Mouse (Mus musculus) thymus, postnatal 36 days (tissue): ENCODE measurements around the gene Tapt1.
"Not testable (repeated sequence)": the region's sequence is repeated elsewhere in the genome, so short reads cannot be mapped to it uniquely, and the experiment has no call there.

Source experiments
- DNase-seq, 2 experiments: peaks; one replicate each; pipeline ENCODE4 v3.0.0; 2022; ENCODE audit warnings: mixed read lengths in 2 of 2

The Tapt1 gene

DNA sequence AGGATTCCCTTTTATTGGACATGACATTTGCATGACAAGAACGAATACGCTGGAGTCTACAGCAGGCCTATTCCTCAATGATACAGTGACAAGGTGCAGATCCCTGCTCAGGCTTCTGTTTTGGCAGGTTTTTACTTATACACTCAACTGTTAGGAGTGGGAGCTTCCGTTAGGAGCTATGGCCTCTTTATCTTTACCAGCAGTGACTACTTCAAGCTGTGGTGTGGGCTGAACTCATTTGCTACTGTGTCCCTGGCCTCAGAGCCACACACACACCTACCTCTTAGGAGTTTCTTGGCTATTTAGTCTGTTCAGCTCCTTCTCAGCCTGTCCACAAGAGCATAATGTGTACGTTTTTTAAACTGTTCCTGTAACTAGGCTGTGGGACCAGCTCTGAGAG is 30.3 kb downstream of the Tapt1 start:
- no peak for DNase-seq

DNA sequence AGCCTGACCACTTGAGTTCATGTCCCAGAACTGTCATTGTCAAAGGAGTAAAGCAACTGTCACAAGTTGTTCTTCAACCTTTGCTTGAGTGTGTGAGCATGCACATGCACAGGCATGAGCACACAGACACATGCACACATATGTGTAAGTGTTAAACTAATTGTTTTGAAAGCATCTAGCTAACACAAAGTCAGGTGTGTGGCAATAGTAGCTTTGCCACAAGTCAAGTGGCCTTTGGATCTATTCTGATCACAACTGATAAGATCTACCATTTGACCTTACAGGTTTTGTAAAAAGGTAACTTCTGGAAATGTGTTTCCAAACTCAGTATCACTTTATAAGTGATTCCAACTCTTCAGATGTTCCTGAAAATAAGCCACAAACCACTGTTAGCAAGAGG is 39.1 kb downstream of the Tapt1 start:
- no peak for DNase-seq

DNA sequence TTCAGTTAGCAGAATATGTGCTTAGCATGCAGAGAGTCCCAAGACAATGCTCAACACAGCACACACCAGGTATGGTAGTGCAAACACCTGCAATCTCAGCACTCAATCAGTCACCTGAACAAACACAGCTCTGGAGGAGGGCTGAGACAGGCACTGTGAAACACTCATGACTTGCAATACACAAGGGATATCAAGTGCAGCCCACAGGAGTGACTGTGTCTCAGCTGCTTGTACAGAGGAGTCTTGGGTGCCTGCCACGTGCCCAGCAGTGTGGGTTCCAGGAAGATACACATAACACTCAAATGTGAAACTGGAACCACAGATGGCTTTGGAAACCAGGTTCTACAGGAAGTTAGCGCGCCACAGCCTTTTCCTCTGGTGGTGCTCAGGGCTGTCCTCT is 44.8 kb downstream of the Tapt1 start:
- DNase-seq: peak; percentile 35 to 53

DNA sequence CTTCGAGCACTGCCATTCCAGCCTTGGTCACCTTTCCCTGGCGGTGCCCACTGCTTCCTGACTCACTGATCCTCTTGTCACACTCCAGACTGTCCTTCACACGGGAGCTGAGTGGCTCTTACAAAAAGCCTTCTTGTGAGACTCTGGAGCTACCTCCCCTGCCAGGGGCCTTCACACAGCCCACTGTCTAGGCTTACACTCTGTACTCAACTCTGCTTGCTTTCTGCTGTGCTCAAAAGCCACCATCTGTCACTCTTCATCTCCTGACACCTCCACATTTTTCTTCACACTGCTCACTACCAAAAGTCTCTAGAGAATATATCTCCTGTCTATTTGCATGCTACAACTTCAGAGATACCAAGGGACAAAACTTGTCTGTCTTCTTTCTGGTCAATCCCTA is 46.0 kb downstream of the Tapt1 start:
- DNase-seq: no peak

DNA sequence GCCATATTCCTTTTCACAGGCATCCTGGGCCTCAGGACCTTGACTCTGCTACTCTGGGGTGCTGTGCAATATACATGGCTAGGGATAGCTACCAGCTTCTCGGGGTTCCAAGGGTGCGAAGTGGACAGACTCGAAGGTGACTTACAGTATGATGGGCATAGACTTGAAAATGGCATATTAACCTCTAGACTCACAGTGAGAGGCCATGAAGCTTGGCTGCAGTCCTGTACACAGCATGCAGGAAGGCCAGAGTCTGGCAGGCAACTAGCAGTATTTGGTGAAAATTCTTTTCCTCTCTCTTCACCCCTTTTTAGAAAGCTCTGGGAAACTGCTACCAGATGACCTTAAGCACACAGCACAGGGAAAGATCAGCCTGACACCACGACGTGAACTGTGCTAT is 52.4 kb downstream of the Tapt1 start:
- DNase-seq: no peak

DNA sequence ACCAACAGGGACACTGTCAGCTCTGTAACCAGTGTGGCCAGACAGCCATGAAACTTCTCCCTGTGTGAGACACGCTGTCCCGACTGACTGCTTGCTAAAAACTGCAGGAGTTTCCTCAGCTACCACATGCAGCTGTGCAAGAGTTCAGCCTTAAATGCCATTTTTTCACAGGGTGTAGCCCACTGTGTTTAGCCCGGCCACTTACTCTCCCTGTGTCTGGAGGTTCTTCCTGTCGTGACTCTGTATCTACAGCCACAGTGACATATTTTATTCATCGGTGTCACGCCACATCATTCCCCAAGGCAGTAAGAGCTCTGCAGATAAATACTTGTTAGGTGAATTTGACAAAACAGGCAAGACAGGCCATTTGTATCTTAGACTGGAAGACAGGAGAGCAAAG is 59.6 kb downstream of the Tapt1 start:
- DNase-seq: no peak

DNA sequence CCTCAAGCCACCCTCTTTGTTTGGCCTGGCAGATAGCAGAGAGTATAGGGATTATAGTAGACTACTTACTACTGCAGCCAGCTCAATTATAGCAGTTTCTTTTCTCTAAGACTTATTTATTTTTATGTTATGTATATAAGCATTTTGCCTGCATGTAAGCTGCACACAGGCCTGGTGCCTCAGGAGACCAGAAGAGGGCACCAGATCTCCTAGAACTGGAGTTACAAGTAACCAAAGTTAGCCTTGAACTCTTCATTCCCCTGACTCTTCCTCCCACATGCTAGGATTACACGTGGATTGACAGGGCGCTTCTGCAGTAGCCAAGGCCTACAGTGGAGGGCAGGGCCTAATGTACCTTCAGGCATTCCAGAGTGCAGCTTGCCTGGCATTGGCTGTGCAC is 60.6 kb downstream of the Tapt1 start:
- DNase-seq: peak; percentile 53 to 60

DNA sequence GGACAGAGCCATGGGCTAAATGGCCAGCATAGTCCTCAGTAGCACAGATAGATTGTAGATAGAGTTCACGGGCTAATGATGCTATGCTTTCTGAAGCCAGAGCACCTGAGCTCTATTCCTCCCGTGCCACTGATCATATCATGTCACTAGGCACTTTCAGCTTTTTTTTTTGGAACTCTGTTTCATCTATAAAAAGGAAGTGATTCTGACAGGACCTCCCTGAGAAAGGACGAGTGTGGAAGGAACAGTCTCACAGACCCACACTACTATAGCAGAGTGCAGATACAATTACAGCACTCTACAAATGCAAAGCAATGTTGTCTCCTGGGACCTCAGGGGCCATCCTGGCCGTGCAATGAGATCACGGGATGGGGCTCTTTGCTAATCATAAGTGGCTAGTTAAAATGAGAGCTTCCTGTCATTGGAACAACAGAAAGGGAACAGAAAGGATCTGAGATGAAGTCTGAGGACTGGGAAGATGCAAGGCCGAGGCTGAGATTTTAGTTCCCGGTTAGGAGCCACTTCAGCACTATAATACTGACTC is 62.1 kb downstream of the Tapt1 start:
- DNase-seq: no peak

DNA sequence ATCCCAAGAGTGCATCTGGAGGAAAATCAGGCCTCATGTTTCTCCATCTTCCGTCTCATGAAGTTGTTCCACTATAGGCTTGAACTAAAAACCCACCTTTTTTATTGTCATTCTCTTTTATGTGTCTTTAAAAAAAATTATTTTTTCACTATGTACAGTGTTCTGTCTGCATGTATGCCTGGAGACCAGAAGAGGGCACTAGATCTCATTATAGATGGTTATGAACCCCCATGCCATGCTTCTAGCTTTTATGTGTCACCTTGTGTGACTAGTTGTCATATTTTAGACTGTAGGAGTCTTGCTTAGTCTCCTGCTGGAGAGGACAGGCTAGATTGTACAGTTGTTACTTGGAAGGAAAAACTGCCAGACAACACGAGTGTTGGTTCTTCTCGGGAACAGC is 63.1 kb downstream of the Tapt1 start:
- no peak for DNase-seq

DNA sequence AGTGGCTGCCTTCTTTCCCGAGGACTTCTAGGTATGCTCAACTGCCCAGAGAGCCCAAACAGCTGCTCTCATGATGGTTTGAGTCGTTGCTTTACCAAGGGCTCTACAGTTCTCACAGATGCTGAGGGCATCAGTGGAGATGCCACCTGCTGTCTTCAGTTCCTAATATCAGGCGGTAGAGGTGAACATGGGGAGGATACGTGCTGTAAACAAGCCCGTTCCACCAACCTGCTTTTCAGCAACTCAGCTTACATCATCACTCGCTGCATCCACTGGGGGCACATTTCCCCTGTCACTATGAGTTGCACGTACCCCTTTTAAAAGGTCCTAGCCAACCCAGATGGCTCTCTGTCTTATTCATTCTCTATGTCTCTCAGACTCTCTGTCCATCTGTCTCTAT is 63.6 kb downstream of the Tapt1 start:
- no peak for DNase-seq

DNA sequence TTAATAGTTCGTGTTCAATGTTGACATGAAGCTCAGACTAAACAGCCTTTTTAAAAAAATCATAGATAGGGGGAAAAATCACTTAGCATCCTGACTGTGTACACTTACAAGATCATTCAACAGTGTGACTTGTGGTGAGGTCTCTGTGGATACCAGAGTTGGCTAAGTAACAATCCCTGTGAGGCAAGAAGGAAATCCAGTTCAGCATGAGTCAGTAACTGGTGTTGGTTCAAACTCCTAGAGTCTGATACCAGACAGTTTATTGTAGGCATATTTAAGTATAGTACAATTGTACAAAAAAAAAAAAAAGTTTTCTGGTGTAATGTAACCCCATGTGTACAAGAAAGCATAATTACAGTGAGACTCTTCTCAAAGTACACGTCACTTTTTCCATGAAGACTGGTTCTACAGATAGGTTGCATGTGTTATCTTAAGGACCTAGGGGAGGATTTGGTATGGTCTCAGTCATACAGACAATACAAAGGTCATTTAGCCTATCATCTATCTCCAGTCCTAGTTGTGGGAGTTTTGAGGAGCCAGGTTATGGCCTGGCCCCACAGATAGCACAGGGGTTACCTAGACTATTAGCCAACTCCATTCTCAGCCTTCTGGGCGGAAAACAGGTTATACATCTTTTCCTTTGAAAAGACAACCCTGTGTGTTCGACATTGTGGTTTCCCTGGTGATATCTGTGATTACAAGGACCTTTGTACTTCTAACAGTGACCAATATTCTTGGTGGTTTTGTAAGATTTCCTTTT is 66.6 kb downstream of the Tapt1 start:
- no peak for DNase-seq

DNA sequence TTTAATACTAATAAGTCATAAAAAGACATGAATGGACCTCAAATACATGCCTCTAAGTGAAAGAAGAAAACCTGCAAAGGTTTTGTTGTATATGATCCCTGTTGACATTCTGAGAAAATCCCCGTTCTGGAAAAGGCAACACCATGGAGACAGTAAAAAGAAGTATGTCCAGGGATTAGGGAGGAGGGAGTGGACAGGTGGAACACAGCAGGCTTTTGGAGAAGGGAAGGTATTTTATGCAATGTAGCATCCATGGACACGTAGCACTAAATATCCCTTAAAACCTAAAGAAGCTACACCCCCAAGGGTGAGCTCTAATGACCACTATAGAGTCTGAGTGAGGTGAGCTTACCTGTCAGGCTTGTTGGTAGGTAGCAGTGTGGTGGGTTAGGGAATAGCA is 67.2 kb downstream of the Tapt1 start:
- no peak for DNase-seq

DNA sequence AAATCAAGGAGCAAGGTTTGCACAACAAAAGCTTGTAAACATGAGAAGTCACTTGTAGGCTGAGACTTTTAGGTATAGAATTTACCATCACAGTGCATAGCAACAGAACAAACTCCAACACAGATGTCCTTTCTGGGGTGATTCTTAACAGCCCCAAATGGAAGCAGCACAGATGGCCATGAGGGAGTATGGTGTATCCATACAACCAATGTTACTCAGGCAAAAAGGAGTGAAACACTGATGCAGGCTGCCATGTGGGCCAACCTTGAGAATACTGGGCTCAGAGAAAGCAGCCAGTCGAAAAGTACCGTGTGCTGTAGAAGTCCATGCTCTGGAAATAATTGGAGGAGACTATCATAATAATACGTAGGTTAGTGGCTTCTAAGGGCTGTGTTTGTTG is 68.0 kb downstream of the Tapt1 start:
- no peak for DNase-seq

DNA sequence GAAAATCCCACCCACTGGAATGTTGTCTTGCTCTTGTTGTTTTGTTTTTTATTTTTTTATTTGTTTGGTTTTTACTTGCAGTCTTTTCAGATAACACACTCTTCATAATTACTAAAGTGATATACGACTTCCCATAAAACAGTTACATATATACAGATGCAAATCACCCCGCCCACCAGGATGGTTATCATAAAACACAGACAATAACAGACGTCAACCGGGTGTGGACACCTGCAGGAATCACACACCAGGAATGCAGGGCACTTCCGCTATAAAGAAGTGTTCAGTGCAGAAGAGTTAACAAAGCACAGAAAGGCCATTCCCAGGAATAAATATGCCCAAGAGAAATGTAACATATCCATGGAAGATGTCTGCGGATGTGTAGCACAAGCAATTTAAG is 68.7 kb downstream of the Tapt1 start:
- no peak for DNase-seq

DNA sequence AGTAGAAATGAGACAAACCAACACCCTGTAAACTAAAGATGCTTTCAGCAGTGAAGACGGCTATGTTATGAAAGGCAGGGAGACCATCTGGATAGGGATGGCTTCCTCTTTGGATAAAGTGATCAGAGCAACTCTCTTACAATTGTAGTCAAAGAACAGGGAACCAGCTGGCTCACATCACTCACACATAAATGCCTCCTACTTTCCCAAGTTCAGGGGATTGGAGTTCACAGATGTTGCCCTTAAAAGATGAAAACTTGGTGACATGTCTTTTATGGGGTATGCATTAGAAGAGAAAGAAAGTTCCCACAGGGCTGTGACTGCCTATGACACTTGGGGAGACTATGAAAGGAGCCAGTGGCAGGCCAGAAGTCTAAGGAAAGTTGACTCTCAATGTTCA is 73.4 kb downstream of the Tapt1 start:
- no peak for DNase-seq

DNA sequence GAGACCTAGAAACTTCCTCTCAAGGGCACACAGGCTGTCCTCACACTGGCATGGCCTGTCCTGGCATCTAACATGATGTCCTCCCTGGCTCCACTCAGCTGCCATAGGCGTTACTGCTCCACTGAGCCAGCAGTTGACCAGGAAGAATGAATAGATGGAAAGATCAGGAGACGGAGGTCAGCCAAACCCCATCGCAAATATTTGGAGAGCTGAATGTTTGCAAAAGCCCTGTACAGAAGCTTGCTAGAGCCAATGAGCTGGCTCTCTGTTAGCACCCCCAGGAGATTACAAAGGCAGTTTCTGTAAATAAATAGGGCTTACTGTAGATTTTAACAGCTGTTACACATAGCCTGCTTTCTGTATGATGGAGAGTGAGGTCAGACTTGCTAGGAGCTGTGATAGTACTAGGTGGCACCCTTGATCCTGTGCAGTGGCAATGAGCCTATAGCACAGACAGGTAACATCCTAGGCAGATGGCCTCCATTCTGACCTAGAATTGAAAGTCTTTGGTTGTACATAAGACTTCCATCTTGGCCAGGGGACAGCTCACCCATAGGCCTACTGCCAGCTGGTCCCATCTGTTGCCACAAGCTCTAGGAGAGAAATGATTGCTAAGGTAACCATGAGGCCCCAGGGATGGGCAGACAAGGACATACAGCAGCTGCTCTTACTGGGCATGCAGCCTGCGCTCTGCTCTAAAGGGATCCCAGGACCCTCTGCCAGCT is 74.9 kb downstream of the Tapt1 start:
- no peak for DNase-seq

DNA sequence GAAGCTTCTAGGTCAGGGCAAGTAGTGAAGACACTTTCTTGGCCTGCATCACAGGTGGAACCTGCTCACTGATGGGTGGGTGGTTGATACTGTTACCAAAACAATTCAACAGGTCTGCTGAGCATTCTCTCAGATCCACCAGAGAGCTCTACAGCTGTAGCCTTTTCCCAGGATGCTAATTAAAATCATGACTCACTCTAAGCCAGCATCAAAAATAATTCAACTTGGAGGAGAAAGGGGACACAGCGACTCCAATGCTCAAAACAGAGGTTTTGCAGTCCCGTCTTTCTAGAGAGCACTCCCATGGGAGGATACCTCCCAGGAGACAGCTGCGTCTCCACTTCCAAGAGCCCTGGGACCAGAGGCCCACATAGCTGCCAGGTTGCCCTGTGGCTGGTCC is 78.7 kb downstream of the Tapt1 start:
- DNase-seq: no peak

DNA sequence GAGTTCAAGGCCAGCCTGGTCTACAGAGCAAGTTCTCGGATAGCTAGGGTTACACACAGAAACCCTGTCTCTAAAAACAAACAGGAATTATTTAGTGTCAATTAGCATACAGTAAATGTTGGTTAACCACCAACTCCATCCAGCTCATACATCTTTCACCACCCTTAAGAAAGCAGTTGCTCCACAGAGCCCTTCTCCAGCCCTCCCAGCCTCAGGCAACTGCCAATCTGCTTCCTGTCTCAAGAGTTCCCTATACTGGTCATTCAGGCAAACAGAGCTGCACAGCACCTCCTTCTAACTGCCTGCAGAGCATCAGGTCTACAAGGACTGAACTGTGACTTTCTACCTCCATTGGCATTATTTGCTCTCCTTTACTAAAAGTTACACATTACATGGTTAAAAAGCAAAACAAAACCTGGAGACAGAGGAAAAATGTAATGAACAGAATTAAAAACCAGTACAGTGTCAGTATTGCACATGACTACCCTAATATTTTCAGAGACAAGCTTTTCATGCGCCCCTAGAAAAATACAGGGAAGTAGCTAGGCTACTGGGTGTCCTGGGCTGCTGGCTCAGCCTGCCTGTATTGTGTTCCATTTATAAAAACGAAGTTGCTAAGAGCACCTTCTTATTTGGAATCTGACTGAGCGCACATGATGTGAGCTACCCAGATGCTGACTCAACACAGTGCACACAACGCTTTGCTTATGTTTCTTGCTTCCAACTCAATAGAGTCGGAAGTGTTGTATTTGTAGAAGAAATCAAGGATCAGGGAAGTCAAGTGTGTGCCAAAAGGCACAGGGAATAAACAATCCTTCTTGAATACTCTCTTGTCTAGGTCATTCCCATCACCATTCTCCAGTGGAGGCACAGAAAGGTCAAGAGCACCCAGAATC is 79.7 kb downstream of the Tapt1 start:
- no peak for DNase-seq

DNA sequence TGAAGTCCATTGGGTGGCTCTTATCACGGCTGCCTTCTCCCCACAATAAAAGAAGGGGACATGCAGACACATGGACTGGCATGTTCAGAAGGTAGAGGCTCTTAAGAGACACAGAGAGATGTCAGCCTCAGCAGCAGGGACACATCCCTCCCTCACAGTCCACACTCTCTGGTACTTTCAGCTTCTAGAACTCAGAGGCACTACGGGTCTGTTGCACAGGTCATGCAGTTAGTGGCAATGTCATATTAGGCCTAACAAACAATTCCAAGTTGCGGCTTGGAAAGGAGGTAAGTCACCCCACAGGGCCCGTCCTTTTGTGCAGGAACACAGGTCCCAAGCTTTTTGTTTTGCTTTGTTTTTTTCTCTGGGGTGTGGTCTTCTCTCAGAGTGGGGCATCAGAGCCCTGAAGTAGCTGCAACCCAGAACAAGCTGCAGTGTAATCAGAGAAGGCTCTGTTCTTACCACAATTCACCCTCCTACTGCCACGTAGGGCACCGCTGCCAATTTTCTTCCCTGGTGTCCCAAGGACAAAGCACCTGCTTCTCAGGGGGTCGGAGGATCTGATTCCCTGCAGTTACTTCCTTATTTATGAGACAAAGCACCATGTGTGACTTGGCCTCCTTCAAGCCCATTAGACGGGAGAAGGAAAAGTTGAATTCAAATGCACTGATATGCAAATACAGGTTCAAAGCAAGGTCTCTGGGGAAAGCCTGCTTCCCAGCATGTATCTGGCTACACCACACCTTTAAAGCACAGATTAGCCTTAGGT is 82.8 kb downstream of the Tapt1 start:
- DNase-seq: no peak

DNA sequence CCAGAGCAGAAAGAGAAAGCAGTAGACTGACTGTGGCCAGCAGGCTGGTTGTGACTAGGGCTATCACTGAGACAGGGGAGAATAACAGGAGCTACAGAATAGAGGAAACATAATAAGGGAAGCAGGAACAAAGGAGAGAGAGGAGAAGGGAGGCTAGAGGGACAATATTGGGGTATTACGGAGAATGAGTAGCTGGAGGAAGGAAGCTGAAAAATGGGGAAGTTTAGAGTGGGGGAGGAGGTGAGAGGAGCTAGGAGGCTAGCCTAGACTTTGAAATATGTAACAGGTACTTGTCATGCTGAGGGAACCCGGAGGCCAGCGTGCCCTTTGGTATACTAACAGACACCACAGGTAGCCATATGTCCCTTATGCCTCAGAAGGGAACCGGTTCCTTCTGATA is 98.9 kb downstream of the Tapt1 start:
- DNase-seq: no peak

DNA sequence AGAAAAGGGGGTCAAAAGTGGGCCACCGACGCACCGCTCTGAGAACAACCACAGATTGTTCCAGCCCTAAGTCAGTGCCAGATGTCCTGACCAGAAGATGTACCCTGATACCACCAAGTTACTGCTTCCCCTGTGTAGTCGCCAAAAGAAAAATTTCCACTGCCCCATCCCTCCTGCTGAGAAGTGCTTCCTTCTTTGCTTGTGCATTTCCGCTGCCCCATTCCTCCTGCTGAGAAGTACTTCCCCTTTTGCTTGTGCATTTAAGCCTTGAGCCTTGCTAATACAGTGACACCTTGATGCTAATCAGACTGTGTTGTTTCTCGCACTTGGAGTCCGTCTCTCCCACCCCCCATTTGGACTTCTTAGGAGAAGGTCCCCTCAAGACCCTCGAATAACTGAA is 99.9 kb downstream of the Tapt1 start:
- DNase-seq: not testable (repeated sequence)
